Mouse (Mus musculus): ENCODE measurements around the gene Mvb12a.
A peak's percentile ranks its signal among the peaks of the same experiment; 100 is the strongest.

- TF ChIP-seq POLR2A (IDR thresholded peaks at IDR 0.05; ENCODE audit: low read depth, low read length) = no peak
- TF ChIP-seq CTCF (IDR thresholded peaks at IDR 0.05; ENCODE audit: borderline replicate concordance, insufficient read depth, low read length) = peak; percentile 99
These were observed 53.1 kb downstream of the Mvb12a start for GRCm38 (mm10) chr8:71595862-71596261.
